Mouse (Mus musculus) ES-CJ7 (cell line): ENCODE results near the gene Ezr.
A peak's percentile ranks its signal among the peaks of the same experiment; 100 is the strongest.

Source experiments
- DNase-seq: peaks from one replicate; pipeline ENCODE4 v3.0.0; 2011; ENCODE audit warnings: low read depth, low spot score

Gene Ezr

DNA sequence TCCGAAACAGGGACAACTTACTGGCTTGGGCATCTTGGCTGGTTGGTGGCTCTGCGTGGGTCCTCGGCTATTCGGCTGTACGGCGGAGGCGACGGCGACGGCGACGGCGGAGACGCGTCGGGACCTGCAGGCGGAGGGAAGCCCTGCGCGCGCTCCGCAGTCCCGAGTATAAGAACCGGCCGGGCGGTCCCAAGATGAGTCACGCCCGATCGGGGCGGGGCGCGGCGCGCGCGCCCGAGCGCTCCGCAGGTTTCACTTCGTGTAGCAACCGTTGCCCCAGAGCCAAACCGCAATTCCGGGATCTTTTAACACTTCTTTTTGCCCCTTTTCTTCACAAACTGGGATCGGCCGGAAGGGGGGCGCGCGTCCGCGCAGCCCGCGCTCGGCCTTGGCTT, at the start of gene Ezr:
Gene Ezr (minus strand): TSS at position 174 of the 395 bp plus-strand sequence.
- DNase-seq, result peak; percentile 87

DNA sequence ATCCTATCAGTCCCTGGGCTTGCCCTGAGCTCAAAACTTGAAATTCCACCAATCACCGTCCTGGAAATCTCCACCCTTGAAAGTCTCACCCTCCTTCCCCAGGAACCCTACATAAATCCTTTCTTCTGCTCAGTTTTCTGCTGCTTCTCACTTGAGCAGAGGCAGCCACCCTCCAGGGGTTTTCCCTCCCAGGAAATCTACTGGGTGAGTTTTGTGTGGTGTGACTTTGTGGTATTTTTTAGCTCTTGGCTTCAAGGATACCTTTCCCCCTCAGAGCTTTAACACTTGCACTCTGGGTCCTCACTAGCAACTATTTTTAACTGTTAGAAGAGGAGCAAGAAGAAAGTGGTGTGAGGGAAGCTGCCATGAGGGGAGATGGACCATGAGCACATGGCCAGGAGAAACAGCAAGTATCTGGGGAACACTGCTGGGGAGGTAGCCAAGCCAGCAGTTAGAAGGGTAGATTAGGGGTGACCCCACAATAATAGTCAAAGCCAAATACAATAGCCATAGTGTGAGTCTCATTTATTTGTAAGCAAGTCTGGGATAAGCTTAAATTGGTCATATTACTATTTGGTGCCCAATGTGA, 47.5 kb upstream of the Ezr start:
- peak; percentile 19 for DNase-seq

DNA sequence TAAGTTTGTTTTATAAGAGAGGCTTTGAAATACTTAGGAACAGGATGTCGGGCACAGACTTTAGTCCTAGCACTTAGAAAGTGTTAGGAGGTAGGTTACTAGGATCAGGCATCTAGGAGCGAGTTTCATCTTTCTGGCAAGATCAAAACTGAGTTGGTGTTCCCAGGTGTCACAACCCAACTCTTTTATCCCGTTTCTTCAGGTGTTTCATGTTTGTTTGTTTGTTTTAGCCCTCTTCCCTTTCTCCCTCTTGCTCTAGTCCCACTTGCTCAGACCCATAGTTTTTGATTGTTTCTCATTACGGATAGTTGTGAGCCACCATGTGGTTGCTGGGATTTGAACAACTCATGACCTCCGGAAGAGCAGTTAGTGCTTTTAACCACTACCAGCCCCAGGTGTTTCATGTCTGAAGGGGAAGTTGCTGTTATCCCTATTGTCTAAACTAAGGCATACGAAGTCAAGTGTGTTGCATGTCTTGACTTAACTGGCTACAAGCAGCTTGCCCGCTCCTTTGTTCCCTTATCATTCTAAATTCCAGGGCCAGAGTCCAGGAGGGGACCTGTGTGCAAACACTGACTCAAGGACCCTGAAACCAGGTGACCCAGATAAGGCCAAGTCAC, 46.1 kb upstream of the Ezr start:
- peak; percentile 62 for DNase-seq

DNA sequence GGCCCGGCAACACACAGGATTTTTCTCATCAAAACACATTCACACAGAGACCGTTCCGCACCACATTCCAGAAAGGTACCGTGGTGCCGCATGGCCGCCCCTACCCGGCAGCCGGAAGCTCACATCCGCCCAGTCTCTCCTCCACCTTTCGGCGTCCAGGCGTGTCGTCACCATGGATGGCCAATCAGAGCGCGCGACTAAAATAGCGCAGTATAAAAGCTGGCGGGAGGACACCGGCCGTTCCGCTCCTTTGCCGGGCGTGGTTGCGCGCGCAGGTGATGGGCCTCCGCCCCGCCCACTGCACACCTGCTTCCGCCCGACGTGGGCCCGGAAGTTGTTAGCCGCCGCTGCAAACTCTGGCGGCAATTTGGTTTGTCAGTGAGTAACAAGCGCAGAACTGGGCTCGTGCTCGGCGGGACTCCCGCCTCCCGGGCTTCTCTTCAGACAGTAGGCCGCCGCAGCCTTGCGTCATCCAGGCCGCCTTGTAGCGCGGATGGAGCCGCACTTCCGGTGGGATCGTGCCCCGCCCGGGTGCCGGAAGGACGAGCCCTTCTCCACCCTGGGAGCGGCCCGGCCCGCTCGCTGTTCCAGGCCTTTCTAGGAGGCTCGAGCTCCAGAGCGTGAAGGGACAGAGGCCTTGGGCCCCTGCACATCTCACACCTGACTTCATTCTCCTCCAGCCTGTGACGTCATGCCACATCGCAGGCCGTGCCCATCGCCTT, 45.3 kb upstream of the Ezr start:
- peak; percentile 98 for DNase-seq

DNA sequence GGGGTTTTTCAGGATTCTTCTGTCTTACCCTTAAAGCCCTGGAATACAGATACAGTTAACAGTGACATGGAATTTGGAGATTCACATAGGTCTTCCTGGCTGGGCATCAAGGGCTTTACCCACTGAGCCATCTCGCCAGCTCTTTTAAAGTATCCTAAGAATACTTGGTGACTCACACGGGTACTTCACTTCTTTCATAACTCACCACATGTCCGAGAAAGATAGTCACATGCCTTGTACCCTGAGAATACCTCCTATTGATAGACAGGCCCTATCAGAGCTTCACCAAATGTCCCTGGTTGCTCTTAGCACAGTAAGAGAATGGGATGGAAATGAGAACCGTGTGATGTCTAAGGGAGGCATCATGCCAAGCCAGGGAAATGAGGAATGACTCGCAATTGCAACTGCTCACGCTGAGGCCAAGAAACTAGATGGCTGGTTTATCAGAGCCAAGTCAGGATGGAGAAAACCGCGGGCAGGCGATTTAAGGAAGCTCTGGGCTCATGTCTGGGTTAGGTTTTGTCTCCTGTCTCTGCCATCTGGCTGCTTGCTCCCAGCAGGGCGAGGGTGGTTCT, 44.7 kb upstream of the Ezr start:
- peak; percentile 43 for DNase-seq

DNA sequence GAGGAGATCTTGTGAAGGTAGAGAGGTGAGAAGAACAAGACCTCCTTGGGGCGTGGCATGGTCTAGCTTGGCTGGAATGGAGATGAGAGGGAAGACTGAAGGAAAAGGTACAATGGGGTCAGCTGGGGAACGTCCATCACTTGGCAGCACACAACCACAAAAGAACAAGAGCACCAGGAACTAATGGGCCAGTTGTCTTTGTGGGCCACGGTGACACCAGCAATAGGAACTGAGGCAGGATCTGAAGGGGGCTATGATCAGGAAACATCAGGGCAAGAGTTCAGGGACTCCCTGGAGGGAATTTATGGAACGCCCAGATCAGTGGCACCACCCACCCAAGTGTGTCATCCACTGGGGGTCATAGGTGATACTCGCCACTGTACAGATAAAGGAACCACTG, 34.2 kb upstream of the Ezr start:
- DNase-seq, result no peak

DNA sequence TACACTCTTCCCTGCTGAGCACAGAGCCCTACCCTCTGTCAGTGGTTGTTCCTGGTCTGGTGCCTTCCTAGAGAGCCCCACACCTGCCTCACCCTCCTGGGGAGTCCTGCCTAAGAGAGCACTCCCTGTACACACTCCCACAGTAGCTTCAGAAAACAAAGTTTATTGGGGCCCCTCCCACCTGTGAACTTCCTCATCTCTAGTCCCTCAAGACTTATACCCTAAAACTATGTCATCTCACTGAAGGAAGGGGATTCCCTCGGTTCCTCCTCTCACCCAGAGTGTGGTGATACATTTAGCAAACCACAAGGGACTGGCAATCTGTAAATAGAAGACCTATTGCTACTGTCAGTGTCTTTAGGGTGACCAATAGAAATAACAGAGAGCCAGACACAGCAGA, 33.6 kb upstream of the Ezr start:
- no peak for DNase-seq

DNA sequence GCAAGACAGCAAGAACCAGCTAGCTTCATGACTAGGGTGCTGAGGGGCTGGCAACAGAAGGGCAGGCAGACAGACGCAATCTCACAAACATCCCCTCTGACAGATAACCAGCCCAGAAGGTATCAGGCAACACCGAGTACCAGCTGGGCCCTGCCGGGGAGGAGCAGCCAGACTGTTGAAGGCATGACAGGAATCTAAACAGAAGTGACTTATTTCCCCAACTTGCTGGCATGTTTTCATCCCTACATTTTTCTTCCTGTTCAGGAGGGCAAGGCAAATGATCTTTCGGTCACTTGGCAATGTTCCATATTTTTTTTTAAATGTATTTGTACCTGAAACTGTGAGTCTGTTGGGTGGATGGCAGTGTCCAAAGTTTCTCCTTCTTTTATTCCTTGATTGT, 32.1 kb upstream of the Ezr start:
- DNase-seq, result no peak

DNA sequence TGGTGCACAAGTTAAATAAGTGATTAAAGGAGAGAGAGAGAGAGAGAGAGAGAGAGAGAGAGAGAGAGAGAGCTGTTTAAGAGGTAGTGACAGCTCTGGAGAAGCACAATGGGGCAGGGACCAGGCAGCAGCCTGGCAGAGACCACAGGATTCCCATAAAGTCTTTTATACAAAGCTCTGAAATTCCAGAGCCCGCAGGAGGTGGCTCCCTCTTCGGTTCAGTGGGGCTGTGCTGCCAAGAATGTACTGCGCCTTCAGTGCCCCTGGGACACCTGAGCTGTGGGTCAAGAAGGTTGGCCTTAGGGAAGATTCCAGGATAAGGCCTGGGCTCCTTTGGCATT, 30.2 kb upstream of the Ezr start:
- peak; percentile 12 for DNase-seq

DNA sequence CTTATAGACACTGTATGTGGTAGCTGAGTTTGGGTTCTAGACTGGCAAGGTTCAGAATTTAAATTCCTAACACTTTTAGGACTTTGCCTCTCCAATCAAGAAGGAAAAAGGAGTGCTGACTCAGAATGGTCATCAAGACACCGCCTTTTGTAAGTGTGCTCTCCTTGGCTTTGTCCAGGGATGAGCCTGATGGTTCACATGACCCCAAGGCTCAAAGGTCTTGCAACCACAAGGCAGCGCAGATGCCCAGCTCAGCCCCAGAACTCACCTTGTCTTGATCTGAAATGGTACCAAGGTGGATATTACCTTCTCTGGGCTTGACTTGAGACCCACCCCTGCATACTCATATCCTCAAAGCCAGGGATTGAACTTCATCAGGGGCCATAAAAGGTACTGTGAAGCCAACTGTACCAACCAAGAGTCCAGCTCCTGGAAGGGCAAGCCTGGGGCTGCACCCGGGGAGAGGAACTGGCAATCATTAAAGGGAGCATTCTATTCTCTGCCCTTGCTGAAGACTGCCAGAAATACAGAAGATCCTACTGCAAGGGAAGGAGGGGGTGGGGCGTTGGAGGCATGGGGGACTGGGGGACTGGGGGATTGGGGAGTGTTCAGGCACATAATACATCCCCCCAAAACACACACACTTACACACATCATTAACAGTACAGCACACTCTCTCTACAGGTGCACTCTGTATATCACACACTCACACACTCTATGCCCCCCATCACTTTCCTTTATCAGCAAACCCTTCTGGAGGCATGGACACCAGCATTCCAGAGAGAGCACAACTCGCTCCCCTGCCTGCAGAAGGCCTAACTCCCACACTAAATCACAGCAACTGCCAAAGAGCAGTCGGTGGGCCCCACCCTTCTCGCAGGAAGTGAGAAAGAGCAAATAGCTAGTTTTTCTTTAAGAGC, 29.6 kb upstream of the Ezr start:
- no peak for DNase-seq

DNA sequence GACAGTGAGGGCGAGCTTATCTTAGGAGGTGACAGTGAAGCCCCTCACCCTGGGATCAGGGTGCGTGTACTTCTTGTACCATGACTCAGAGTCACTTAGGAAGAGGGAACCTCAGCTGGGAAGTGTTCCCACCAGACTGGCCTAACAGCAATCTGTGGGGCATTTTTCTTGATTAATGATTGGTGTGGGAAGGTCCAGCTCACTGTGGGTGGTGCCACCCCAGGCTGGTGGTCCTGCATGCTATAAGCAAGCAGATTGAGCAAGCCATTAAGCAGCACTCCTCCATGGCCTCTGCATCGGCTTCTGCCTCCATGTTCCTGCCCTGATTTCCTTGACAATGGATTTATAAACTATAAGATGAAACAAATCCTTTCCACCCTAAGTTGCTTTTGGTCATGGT, 26.7 kb upstream of the Ezr start:
- no peak for DNase-seq

DNA sequence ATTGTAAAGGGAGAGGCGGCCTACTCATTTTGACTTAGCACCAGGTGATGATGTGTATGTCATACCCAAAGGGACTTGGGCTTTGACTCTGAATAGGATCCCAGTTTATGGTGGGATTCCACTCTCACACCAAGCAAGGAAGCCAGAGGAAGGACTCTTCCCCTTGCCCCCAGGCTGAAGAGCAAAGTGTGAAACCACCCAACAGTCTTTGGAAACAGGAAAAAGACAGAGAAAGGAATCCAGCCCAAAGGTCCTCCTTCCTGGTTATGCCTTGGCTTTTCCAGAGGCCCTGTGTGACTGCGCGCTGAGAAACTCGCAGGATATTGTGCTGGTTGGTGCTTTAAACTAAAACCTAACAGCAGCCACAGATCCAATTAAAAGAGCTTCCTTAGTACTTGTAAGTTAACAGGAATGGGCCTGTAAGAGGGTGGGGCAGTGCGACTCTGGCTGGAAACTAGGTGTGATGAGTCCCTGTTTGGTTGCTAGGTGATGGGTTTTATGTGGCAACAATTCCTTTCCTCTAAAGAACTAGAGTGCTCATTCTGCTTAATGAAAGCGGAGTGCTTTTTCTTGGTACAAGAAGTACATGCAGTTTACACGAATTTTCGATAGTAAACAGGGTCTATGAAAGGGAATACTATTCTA, 26.1 kb upstream of the Ezr start:
- DNase-seq, result peak; percentile 41

DNA sequence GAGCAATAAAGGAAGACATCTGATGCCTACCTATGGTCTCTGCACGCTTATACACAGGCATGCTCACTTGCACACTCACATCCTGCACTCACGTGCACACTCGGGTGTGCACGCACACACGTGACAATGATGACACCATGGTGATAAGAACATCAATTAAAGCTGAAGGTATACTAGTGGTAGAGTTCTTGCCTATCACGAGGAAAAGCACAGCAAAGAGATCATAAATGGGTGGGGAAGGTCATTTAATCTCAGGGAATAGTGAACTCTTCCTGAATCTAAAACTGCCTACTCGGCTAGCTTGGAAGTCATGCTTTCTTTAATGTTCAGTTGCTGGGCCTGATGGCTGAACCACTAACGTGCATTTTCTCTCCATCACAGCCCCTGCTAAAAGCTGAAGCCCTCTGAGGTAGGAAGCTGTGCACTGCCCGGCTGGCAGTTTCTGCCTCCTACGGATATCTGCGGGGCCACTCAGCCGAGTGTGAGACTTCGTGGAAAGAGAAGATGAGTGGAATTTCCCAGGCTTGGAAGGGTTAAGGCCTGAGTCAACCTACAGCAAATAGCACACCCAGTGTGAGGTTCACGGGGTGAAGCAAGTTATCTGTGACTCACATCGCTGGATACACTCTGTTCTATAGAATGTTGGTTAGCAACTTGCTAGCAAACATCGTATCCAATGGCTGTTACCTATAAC, 25.4 kb upstream of the Ezr start:
- no peak for DNase-seq

DNA sequence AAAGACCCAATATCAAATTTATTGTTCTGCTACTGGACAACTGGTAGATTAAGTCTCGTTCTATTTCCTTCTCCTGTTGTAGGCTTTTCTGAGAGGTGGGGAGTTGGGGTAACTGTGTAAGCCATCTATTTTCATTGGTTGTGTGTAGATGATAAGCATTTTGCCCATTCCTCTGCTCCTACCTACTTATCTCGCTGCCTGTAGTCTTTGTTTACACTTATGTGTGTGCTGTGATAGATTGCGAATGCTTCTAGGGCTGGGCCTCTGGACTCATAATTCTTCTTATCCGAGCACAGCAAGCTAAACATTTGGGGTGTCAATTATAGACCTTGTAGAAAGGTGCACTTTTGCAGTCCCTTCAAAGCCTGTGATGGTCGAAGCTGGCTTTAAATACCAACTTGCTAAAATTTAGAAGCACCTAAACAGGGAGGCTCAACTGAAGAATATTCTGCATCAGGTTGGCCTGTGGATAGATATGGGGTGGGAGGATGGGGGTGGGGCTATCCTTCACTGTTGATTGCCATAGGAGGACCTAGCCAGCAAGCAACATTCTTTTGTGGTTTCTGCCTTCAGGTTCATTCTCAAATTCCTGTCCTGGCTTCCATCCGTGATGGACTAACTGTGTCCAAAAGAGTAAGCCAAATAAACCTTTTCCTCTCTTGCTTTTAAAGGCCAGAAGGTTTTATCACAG, 22.4 kb upstream of the Ezr start:
- DNase-seq, result no peak

DNA sequence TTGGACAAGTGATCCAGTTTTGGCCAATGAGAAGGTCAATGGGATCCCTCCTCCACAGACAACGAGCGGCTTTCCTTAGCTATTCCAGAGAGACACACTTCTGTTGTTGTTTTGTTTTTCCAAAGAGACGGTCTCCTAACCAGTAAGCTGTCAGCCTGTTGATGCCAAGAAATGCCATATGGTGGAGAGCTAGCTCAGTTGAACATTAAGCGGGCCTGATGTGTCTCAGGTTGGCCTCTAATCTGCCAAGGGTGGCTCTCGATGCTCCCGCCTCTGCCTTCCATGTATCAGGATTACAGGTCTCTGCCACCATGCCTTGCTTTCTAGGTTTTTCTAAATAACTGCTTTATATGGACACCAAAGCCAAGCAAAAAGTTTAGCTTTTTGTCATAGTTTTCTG, 21.5 kb upstream of the Ezr start:
- DNase-seq, result no peak

DNA sequence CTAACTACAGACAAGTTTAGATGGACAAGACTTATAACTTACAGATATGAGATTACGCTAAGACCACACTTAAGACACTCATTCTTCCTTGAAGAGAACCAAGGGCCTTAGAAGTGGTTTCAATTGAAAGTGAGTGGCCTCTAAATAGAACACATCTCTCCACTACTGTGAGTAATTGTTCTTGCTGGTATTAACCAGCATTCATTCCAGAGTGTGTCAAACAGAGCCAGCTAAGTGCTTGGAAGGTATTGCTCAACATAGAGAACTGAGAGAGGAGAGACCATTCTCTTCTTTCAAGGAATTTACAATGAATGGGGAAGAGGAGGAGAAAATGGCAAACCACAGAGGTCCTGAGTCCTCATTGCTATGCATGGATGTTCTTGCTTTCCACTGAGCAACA, 21.0 kb upstream of the Ezr start:
- no peak for DNase-seq

DNA sequence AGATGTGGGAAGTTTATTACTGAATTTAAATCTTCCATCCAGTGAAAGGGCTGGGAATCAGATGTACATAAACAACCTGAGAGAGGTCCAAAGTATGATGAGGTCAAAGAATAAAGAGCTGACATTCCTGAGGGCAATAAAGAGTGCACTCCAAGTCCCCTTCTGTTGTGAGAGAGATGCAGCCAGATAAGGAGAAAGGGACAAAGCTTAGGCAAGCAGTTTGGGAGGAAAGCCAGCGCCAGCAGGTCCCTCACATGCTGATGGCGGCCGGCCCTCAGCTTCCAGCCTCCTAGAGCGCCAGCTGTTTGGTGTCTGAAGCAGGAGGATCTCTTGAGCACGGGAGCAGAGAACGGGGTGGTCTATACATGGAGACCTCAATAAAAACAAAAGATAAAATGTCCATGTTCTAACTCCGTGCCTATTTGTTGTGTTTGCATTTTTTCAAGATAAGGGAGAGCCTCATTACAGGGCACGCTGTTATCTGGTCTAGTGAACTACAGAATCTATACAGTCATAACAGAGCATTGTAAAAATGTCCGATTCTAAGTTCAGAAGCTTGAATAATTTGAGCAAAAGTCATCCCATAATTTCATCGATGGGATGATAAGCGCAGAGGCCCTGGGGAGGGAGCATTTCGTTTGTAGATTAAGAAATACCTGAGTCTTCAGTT, 15.9 kb upstream of the Ezr start:
- DNase-seq, result no peak

DNA sequence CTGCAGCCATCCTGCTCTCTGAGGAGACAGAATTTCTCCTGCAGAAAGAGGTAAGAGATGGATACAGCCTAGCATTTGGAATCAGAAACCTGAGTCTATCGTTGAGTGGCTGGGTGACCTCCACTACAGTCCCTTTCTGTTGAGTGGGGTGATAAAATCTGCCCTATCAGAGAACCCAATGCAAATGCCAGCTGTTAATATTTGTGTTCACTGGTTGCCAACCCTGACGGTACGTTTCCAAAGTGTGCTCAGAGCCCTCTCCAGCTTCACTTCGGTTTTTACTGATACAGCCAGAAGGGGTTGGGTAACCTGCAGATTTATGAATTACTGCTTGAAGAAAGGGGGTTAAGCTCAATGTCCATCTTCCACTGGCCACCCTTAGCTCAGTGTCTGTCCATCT, 14.9 kb upstream of the Ezr start:
- no peak for DNase-seq

DNA sequence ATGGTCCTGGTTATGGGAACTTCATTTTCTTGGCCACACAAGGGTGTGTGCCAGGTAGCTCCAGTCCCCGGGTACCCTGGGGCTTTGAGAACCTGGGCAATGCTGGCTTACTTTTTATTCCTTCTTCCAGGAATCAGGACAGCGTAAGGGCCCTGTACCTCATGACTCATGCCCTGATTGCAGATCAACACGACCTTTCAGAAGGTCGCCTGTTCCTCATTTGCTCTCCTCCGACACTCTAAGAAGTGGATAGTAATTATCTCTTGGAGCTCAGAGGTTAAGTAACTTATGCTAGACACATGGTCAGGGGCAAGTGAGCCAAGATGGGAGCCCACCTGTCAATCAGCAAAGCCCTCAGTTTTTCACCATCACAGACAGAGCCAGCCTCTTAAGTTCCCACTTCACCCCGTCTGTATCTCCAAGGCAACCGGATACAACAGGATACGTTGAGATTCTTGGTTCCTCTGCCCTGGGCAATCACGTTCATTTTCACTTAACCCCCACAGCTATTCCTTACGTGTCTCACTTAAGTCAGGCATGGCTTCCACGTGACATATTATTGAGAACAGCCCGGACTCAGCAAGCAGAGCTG, 11.7 kb upstream of the Ezr start:
- DNase-seq, result no peak
